Mouse (Mus musculus): Measurements from ENCODE around the gene Nfkb1. TPM values are rescaled to one million over a fixed set of nuclear protein-coding genes. Genes with fewer than 3 reads are reported as not detected.

Gene Nfkb1
- 17.1 and 28.4 TPM in 2 replicates for polyA plus RNA-seq (2015; fragmentation: Nextera tagmentation; extraction: Ambion mirVana)

GRCm38 (mm10) chr3:135691191-135692131 lies at the start of gene Nfkb1:
TSS of gene Nfkb1 (minus strand) at chr3:135691547.
- no peaks in the 10 kb centered on the region for H3K9me3 ChIP-seq (replicated peaks)
- peak within 1 kb of the TSS; percentile 97 for H3K27ac ChIP-seq
- whole genome bisulfite sequencing = 1% methylated on average over 74 of the region's 102 CpGs
- no peaks in the 10 kb centered on the region for H3K27me3 ChIP-seq
- H3K4me3 ChIP-seq = peak within 1 kb of the TSS; percentile 70
- H3K4me1 ChIP-seq (replicated peaks) = peaks cover 39% of the 10 kb centered on the region
- ATAC-seq (replicated peaks; ENCODE audit: insufficient number of reproducible peaks, insufficient read depth, low FRiP score, low read depth) = peak; percentile 76
- no peaks in the 10 kb centered on the region for H3K36me3 ChIP-seq
- H3K4me2 ChIP-seq = peak within 1 kb of the TSS; percentile 82
- peak within 1 kb of the TSS; percentile 94 for H3K9ac ChIP-seq

GRCm38 (mm10) chr3:135740711-135741110 lies 49.4 kb upstream of the Nfkb1 start:
- Histone ChIP-seq H3K4me1 (replicated peaks) (no peaks in the 10 kb centered on the region), H3K27ac (no peak overlapping the region), H3K27me3 (no peaks in the 10 kb centered on the region), H3K36me3 (no peaks in the 10 kb centered on the region), H3K9ac (no peak overlapping the region), H3K4me3 (no peak overlapping the region), H3K9me3 (replicated peaks) (no peaks in the 10 kb centered on the region), H3K4me2 (no peak overlapping the region)
- no peak for ATAC-seq (replicated peaks; ENCODE audit: insufficient number of reproducible peaks, insufficient read depth, low FRiP score, low read depth)
- 78% methylated on average over 8 of the region's 8 CpGs for WGBS

DNA sequence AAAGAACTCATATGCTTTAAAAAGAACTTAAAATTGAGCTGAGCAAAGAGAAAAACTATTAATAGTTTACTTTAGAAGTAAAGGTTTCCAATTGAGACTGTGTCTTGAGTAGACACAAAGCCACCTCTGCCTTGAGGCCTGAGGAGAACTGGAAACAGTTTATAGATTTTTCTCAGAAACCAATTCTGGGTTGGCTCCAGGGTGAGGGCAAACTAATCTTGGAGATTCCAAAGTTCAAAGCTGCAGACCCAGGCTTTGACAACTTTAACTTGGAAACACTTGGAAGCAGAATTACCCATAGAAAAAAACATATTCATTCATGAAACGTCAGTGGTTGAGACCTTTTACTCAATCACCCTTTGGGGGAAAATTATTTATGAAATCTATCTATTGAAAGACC lies 43.4 kb upstream of the Nfkb1 start:
- H3K4me1 ChIP-seq (replicated peaks) = peaks cover 4% of the 10 kb centered on the region
- no peak for ATAC-seq (replicated peaks; ENCODE audit: insufficient number of reproducible peaks, insufficient read depth, low FRiP score, low read depth)
- H3K4me3 ChIP-seq = no peak overlapping the region
- no peak overlapping the region for H3K9ac ChIP-seq
- H3K27ac ChIP-seq = no peak overlapping the region
- H3K27me3 ChIP-seq = no peaks in the 10 kb centered on the region
- H3K36me3 ChIP-seq = no peaks in the 10 kb centered on the region
- no peaks in the 10 kb centered on the region for H3K9me3 ChIP-seq (replicated peaks)
- no peak overlapping the region for H3K4me2 ChIP-seq
- WGBS = 77% methylated on average over 1 of the region's 1 CpGs

DNA sequence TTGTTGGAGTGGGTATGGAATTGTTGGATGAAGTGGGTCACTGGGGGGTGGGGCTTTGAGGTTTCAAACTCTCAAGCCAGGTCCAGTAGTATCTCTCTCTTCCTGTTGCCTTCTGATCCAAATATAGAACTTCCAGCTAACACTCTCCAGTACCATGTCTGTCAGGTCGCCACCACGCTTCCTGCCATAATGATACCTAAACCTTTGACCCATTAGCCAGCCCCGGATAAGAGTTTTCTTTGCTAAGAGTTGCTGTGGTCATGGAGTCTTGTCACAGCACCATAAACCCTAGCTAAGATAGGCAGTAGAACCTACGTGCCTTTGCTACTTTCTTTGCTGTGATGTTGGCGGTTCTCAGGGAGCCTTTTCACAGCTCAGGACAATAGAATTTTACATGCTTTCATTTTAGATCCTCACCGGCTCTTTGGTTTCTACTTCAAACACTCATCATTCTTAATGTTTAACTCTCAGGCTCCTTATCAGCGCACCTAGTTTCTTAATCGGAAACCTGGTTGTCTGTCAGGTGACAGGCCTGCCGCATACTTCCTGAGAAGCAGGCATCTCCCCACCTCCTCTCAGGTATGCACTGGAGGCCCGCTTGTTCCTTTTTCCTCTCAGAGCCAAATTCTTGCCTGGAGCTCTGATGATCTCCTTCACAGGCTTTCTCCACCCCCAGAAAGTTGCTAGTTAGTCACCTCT lies 41.5 kb upstream of the Nfkb1 start:
- no peak overlapping the region for H3K27ac ChIP-seq
- no peak overlapping the region for H3K4me2 ChIP-seq
- H3K9ac ChIP-seq = no peak overlapping the region
- no peaks in the 10 kb centered on the region for H3K9me3 ChIP-seq (replicated peaks)
- ATAC-seq (replicated peaks; ENCODE audit: insufficient number of reproducible peaks, insufficient read depth, low FRiP score, low read depth) = no peak
- peaks cover 4% of the 10 kb centered on the region for H3K4me1 ChIP-seq (replicated peaks)
- no peak overlapping the region for H3K4me3 ChIP-seq
- no peaks in the 10 kb centered on the region for H3K27me3 ChIP-seq
- H3K36me3 ChIP-seq = no peaks in the 10 kb centered on the region
- WGBS = 75% methylated on average over 10 of the region's 10 CpGs

DNA sequence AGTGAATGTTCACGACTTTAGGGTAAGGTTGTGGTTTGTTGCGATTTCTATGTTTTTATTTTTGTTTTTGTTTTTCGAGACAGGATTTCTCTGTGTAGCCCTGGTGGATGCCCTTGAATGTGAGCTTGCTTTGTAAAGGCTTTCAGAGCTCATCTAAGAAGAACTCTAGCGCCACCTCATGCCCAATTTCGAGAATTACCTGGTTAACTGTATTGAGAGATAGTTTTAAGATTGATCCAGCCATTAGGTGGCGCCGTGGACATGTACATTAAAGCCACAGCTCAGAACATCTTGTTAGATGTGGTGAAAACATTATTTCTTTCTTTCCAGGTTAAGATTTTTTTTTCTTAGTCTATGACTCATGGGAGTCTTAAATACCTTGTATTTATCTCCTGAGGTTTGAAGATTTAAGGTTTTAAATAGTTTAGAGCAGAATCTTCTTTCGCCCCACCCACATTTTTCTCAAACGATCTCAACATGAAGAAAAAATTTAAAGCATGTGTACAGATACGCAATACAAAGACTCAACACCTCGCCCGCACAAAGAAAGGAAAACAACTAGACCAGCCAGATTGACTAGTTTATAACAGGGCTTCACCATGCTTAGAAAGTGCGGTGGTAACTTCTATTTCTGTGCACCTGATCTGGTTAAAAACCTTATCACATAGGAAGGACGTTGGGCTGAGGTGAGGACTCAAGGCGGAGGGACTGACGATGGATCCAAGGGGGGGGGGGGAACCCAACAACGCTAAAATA lies 40.1 kb upstream of the Nfkb1 start:
- ATAC-seq (replicated peaks; ENCODE audit: insufficient number of reproducible peaks, insufficient read depth, low FRiP score, low read depth) = peak; percentile 40; the same call in 1 of the 2 replicates
- no peak overlapping the region for H3K9ac ChIP-seq
- H3K4me1 ChIP-seq (replicated peaks) = peaks cover 8% of the 10 kb centered on the region
- no peak overlapping the region for H3K27ac ChIP-seq
- H3K9me3 ChIP-seq (replicated peaks) = no peaks in the 10 kb centered on the region
- no peaks in the 10 kb centered on the region for H3K27me3 ChIP-seq
- peak overlapping the region; percentile 25; the same call in 1 of the 2 replicates for H3K4me3 ChIP-seq
- H3K4me2 ChIP-seq = peak overlapping the region; percentile 52
- WGBS = 8% methylated on average over 17 of the region's 17 CpGs
- no peaks in the 10 kb centered on the region for H3K36me3 ChIP-seq

DNA sequence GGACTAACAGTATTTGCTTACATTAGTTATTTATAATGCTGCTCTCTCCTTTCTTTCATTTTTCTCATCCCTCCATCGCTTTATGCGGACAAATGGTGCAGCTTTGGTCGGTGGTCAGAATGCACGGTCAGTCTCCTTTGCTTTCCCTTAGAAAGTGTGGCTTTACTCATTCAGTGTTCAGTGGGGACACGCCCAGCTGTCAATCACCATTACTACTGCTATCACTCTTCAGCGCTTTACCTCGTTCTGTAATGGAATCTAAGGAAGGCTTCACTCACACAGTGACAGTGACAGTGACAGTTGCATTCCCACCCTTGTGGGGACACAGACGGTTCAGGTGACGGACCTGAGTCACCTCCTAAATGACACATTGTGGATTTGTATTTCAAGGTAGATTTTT lies 39.4 kb upstream of the Nfkb1 start:
- WGBS = 34% methylated on average over 9 of the region's 9 CpGs
- no peak for ATAC-seq (replicated peaks; ENCODE audit: insufficient number of reproducible peaks, insufficient read depth, low FRiP score, low read depth)

DNA sequence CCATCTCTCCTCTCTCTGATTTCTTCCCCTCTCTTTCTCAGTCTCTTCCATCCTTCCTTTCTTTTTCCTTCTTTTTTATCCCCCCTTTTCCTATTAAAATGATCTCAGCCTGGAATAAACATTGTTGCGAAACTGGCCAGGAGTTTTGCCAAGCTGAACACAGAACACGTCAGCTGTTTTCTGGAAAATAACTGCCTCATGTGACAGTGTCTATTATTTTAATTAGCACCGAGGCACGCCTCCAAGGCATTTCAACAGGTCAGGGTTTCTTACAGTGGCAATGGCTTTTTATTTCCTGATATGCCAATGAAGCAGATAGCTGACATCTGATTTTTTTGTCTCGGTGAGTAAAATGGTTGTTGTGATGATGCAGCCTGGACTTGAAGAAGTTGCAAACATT lies 38.2 kb upstream of the Nfkb1 start:
- no peak overlapping the region for H3K4me3 ChIP-seq
- peaks cover 8% of the 10 kb centered on the region for H3K4me1 ChIP-seq (replicated peaks)
- no peak overlapping the region for H3K27ac ChIP-seq
- no peaks in the 10 kb centered on the region for H3K36me3 ChIP-seq
- H3K9ac ChIP-seq = no peak overlapping the region
- H3K4me2 ChIP-seq = no peak overlapping the region
- H3K9me3 ChIP-seq (replicated peaks) = no peaks in the 10 kb centered on the region
- ATAC-seq (replicated peaks; ENCODE audit: insufficient number of reproducible peaks, insufficient read depth, low FRiP score, low read depth) = no peak
- 63% methylated on average over 5 of the region's 5 CpGs for WGBS
- no peaks in the 10 kb centered on the region for H3K27me3 ChIP-seq

More for the DNA sequence above, 39.4 kb upstream of the Nfkb1 start:
- Histone ChIP-seq H3K4me3 (0 out of 2 replicates have a peak overlapping the region, but pooled peaks have one; percentile 4), H3K27ac (no peak overlapping the region), H3K27me3 (no peaks in the 10 kb centered on the region), H3K4me1 (replicated peaks) (peaks cover 8% of the 10 kb centered on the region), H3K36me3 (no peaks in the 10 kb centered on the region), H3K9me3 (replicated peaks) (no peaks in the 10 kb centered on the region), H3K4me2 (peak overlapping the region; percentile 40; the same call in 1 of the 2 replicates), H3K9ac (no peak overlapping the region)

DNA sequence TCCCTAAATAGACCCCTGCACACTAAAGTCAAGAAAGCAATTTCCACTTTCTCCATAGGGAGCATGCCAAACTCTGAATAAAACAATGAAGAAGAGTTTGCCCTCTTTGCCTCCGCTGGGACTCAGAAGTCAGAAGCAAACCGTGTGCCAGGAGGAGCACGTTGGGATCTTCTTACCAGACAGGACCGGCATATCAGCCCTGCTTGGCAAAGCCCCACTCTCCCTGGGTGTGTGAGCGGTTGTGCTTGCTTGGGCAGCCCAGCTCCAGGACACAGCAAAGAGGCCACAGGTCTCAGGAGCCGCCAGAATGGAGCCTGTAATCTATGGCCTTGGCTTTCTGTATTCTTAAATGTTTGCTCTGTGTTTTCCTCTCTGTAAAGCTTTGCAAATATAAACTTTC lies 37.6 kb upstream of the Nfkb1 start:
- Histone ChIP-seq H3K4me2 (no peak overlapping the region), H3K27ac (no peak overlapping the region), H3K4me1 (replicated peaks) (peaks cover 8% of the 10 kb centered on the region), H3K9ac (no peak overlapping the region), H3K36me3 (no peaks in the 10 kb centered on the region), H3K27me3 (no peaks in the 10 kb centered on the region), H3K4me3 (no peak overlapping the region), H3K9me3 (replicated peaks) (no peaks in the 10 kb centered on the region)
- no peak for ATAC-seq (replicated peaks; ENCODE audit: insufficient number of reproducible peaks, insufficient read depth, low FRiP score, low read depth)
- WGBS = 67% methylated on average over 6 of the region's 6 CpGs

DNA sequence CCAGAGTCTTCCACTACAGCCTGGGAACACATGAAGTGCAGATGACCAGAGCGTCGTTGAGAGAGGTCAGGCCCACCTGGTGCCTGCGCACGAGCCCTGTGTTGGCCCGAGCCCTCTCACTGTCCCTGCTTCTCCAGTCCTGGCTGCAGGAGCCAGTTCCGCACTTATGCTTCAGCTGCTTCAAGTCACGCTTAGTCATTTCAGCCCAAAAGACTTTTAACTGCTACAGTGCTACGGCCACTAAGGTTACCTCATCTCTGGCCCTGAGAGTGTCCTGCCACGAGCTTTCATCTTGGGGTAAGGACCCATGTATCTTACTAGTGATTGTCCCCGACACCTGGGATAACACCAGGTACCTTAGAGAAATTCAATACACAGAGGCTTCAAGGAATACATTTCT lies 36.0 kb upstream of the Nfkb1 start:
- 78% methylated on average over 10 of the region's 10 CpGs for WGBS
- no peak for ATAC-seq (replicated peaks; ENCODE audit: insufficient number of reproducible peaks, insufficient read depth, low FRiP score, low read depth)

GRCm38 (mm10) chr3:135726521-135727275 lies 35.4 kb upstream of the Nfkb1 start:
- H3K4me3 ChIP-seq = no peak overlapping the region
- ATAC-seq (replicated peaks; ENCODE audit: insufficient number of reproducible peaks, insufficient read depth, low FRiP score, low read depth) = no peak
- no peaks in the 10 kb centered on the region for H3K36me3 ChIP-seq
- H3K27ac ChIP-seq = no peak overlapping the region
- WGBS = 63% methylated on average over 7 of the region's 7 CpGs
- no peaks in the 10 kb centered on the region for H3K9me3 ChIP-seq (replicated peaks)
- H3K27me3 ChIP-seq = no peaks in the 10 kb centered on the region
- no peak overlapping the region for H3K9ac ChIP-seq
- peaks cover 8% of the 10 kb centered on the region for H3K4me1 ChIP-seq (replicated peaks)
- H3K4me2 ChIP-seq = no peak overlapping the region

More for the DNA sequence above, 36.0 kb upstream of the Nfkb1 start:
- Histone ChIP-seq H3K9ac (no peak overlapping the region), H3K4me3 (no peak overlapping the region), H3K27me3 (no peaks in the 10 kb centered on the region), H3K27ac (no peak overlapping the region), H3K4me1 (replicated peaks) (peaks cover 8% of the 10 kb centered on the region), H3K4me2 (no peak overlapping the region), H3K36me3 (no peaks in the 10 kb centered on the region), H3K9me3 (replicated peaks) (no peaks in the 10 kb centered on the region)

Measured in heart, embryonic 15.5 days (tissue).